In genomic region chr2:129677664-129678063, GRCm38 (mm10) we compare ENCODE assay signal across 15 mouse cellular contexts. TPM values are rescaled to one million over a fixed set of nuclear protein-coding genes. Genes with fewer than 3 reads are reported as not detected.
DNase-seq lines count a peak whose midpoint lies in the region; ATAC-seq lines count a peak whose summit lies in the region.
"Had no signal": no experiment of that assay in that cellular context is flagged by ENCODE, and none has a peak within 500 bp of the region (broad histone marks: within the 10 kb centered on the region; RNA-seq: fewer than 3 reads in every experiment).

No protein-coding gene starts in this region.

- ATAC-seq in kidney, embryonic 14.5 days (ENCODE audit: low FRiP score, low TSS enrichment), result peak; percentile 86
- ATAC-seq in forebrain, embryonic 11.5 days (replicated peaks; ENCODE audit: low FRiP score), result peak; percentile 72
- peak; percentile 60; the same call in 1 of the 2 replicates for ATAC-seq in midbrain, embryonic 12.5 days (ENCODE audit: low FRiP score, low read depth)

- no peaks in the 10 kb centered on the region for H3K4me1 ChIP-seq in kidney, embryonic 14.5 days (ENCODE audit: control insufficient read depth, insufficient read depth, low read length)
- peaks cover 4% of the 10 kb centered on the region; the same call in 1 of the 2 replicates for H3K4me1 ChIP-seq in forebrain, embryonic 11.5 days (replicated peaks; ENCODE audit: control insufficient read depth, insufficient read depth, low read length)
- H3K4me1 ChIP-seq in midbrain, embryonic 12.5 days, result peaks cover 12% of the 10 kb centered on the region

- no peak overlapping the region for H3K4me3 ChIP-seq in kidney, embryonic 14.5 days (ENCODE audit: low read length)
- no peak overlapping the region for H3K4me3 ChIP-seq in forebrain, embryonic 11.5 days (ENCODE audit: low read depth, low read length)
- no peak overlapping the region for H3K4me3 ChIP-seq in midbrain, embryonic 12.5 days
- H3K4me3 ChIP-seq: embryonic facial prominence, embryonic 15.5 days; myocyte had no signal

- H3K27me3 ChIP-seq in kidney, embryonic 14.5 days (ENCODE audit: control insufficient read depth, insufficient read depth, low read length), result peaks cover 3% of the 10 kb centered on the region; the same call in 1 of the 2 replicates
- no peaks in the 10 kb centered on the region for H3K27me3 ChIP-seq in forebrain, embryonic 11.5 days (ENCODE audit: control insufficient read depth, insufficient read depth, low read length)
- H3K27me3 ChIP-seq in midbrain, embryonic 12.5 days, result peaks cover 10% of the 10 kb centered on the region; the same call in 1 of the 2 replicates

- no peaks in the 10 kb centered on the region for H3K36me3 ChIP-seq in kidney, embryonic 14.5 days (ENCODE audit: control insufficient read depth, insufficient read depth, low read length)
- H3K36me3 ChIP-seq in forebrain, embryonic 11.5 days (ENCODE audit: control insufficient read depth, insufficient read depth, low read length), result no peaks in the 10 kb centered on the region
- H3K36me3 ChIP-seq in midbrain, embryonic 12.5 days, result no peaks in the 10 kb centered on the region
- H3K36me3 ChIP-seq: embryonic facial prominence, embryonic 15.5 days had no signal

- no peaks in the 10 kb centered on the region for H3K9me3 ChIP-seq in kidney, embryonic 14.5 days (ENCODE audit: control insufficient read depth, low read length)
- H3K9me3 ChIP-seq in forebrain, embryonic 11.5 days (ENCODE audit: control insufficient read depth, low read length), result no peaks in the 10 kb centered on the region
- H3K9me3 ChIP-seq in midbrain, embryonic 12.5 days, result no peaks in the 10 kb centered on the region
- H3K9me3 ChIP-seq: embryonic facial prominence, embryonic 15.5 days had no signal

- no peak overlapping the region for H3K9ac ChIP-seq in kidney, embryonic 14.5 days (ENCODE audit: low read depth, low read length)
- no peak overlapping the region for H3K9ac ChIP-seq in forebrain, embryonic 11.5 days (ENCODE audit: low read length)
- H3K9ac ChIP-seq in midbrain, embryonic 12.5 days (replicated peaks), result no peak overlapping the region
- H3K9ac ChIP-seq: embryonic facial prominence, embryonic 15.5 days had no signal

- no peak overlapping the region for H3K27ac ChIP-seq in kidney, embryonic 14.5 days (ENCODE audit: low read depth, low read length)
- H3K27ac ChIP-seq in forebrain, embryonic 11.5 days (ENCODE audit: low read depth, low read length), result no peak overlapping the region
- H3K27ac ChIP-seq in midbrain, embryonic 12.5 days (replicated peaks), result no peak overlapping the region
- H3K27ac ChIP-seq: embryonic facial prominence, embryonic 15.5 days had no signal

- no peak for DNase-seq in kidney, adult 18-20 months
- DNase-seq in brain, adult 2 months (ENCODE audit: low read depth, low spot score), result peak; percentile 24
- DNase-seq in forebrain, embryonic 11.5 days (ENCODE audit: low spot score), result peak; percentile 63
- no peak for DNase-seq in B cell, adult 2 months
- DNase-seq in layer of hippocampus, adult 9-10 months (ENCODE audit: low spot score), result no peak
- DNase-seq: cerebellum, postnatal 10 days; kidney, adult 9 months; lung, postnatal 4 days; thymus, adult 18-20 months had no signal

- H3K4me2 ChIP-seq in kidney, embryonic 14.5 days (replicated peaks; ENCODE audit: low read depth, low read length), result no peak overlapping the region
- H3K4me2 ChIP-seq in forebrain, embryonic 11.5 days (ENCODE audit: low read depth, low read length, severe bottlenecking), result no peak overlapping the region
- H3K4me2 ChIP-seq in midbrain, embryonic 12.5 days (replicated peaks), result no peak overlapping the region
- H3K4me2 ChIP-seq: embryonic facial prominence, embryonic 15.5 days had no signal

- 33% methylated on average over 2 of the region's 2 CpGs for WGBS in kidney, embryonic 14.5 days
- 2% methylated on average over 2 of the region's 2 CpGs for WGBS in forebrain, embryonic 11.5 days
- 16% methylated on average over 2 of the region's 2 CpGs for WGBS in midbrain, embryonic 12.5 days

RNA-seq across cellular contexts. Expression of gene Pdyn, which starts 22.0 kb away (rescaled TPM):
- polyA plus RNA-seq in kidney, embryonic 14.5 days (2014; fragmentation: Nextera tagmentation; extraction: Ambion mirVana), result 0.20 and 0.60 TPM in 2 replicates
- 0.25 and 0.40 TPM in 2 replicates for polyA plus RNA-seq in forebrain, embryonic 11.5 days (2014; fragmentation: Nextera tagmentation; extraction: Ambion mirVana)
- polyA plus RNA-seq in midbrain, embryonic 12.5 days (2016; fragmentation: Nextera tagmentation; extraction: Ambion mirVana), result 1.4 and 1.6 TPM in 2 replicates
- polyA plus RNA-seq: embryonic facial prominence, embryonic 15.5 days; limb, embryonic 11.5 days; liver, embryonic 16.5 days; myocyte had no signal

Comparison
In these comparisons a context has a peak if more than half of its experiments do, and no peak if none do; other contexts are left out.
1. DNase-seq: peak in brain, adult 2 months (single experiment) and forebrain, embryonic 11.5 days (single experiment); none in kidney, adult 18-20 months (single experiment), B cell, adult 2 months (0 of 2) and layer of hippocampus, adult 9-10 months (single experiment).
2. Peak in every context shown above with its lines, with median percentiles within 50 percentile points of each other: ATAC-seq.